Mouse (Mus musculus) heart, postnatal 0 days (tissue): ENCODE measurements around the gene Prr14.

Source experiments
- CTCF ChIP-seq: IDR thresholded peaks from 2 replicates; pipeline ENCODE4 v1.5.1; 2016; ENCODE audit warnings: antibody characterized with exemption, control low read depth, low read depth
- EP300 ChIP-seq: IDR thresholded peaks from 2 replicates; pipeline ENCODE4 v1.6.1; 2016; ENCODE audit warnings: antibody characterized with exemption, low read depth

DNA sequence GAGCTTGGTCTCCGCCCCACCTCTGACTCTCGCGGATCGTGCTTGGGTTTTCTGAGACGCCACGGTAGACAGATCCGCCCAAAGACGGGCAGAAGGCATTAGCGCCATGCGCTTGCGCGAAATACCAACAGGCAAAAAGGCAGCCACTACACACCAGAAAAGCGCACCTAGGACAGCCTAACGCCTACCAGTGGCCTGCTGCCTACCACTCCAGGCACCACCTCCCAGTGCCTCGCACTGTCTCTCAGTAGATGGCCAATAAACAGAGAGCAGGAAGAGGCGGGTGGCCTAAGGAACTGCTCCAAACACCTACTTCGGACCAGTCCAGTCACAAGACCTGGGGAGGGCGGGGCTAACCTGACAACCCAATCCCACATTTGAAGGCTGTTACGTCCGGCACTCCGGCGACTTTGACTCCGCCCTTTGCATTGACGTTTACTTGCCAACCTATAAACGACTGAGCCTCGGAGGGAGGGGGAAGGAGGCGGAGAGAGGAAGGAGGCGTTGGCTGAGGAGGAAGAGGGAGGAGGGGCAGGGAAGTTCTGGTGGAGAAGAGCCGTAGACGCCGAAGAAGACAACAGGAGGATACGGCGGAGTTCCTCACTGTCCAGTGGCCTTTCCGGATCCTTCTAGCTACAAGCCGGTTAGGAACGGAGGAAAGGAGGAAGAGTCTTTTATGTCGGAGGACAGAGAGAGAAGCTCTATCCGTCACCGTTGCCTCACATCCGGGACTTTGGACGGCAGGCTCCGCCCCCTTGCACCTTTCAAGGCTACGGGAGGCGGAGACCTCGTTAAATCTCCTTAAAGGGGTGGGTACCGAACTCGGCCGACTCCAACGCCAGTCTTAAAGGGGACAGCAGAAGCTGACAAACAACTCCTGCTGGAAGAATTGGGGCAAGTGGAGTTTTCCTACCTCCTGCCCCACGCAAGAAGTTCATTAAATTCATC lies 18.6 kb downstream of the Prr14 start:
- TF ChIP-seq EP300: peak; percentile 6; the same call in 1 of the 2 replicates
- TF ChIP-seq CTCF: peak; percentile 24; the same call in 1 of the 2 replicates
